Mouse (Mus musculus) layer of hippocampus, adult 2 months (tissue): ENCODE measurements around the gene Josd2. TPM values are rescaled to one million over a fixed set of nuclear protein-coding genes. Genes with fewer than 3 reads are reported as not detected.

Experiments used
- DNase-seq, 2 experiments: peaks; one replicate each; pipeline ENCODE4 v3.0.0; 2022; ENCODE audit warnings: low spot score in 2 of 2
- H3K27ac ChIP-seq: fragments of 200-600 bp; 2 replicates; pipeline ENCODE4 v1.8.1; 2022
- H3K4me3 ChIP-seq: fragments of 200-600 bp; 2 replicates; pipeline ENCODE4 v1.8.1; 2022; ENCODE audit warnings: mild to moderate bottlenecking
- CTCF ChIP-seq: fragments of 200-600 bp; conservative IDR thresholded peaks from 2 replicates; pipeline ENCODE4 v1.8.1; 2022; ENCODE audit warnings: antibody characterized with exemption, mild to moderate bottlenecking, moderate library complexity
- microRNA-seq, 2 experiments: library from miRNA; unstranded; fragments of <30 nt; microRNA quantifications; one replicate each; pipeline ENCODE4 v1.2.0; 2021
- total RNA-seq, 2 experiments: library from RNA; stranded (reverse); gene quantifications; 2 replicates each; pipeline ENCODE4 v1.2.3; 2021

Josd2 gene
- total RNA-seq, 2 experiments from 2014 or later: 91.3 to 92.0 TPM

GRCm38 (mm10) chr7:44500046-44500445 lies 32.3 kb downstream of the Josd2 start:
- no peak for TF ChIP-seq CTCF
- Histone ChIP-seq H3K4me3 (no peak overlapping the region), H3K27ac (no peak overlapping the region)
- no peak for DNase-seq

GRCm38 (mm10) chr7:44501563-44502115 lies 33.9 kb downstream of the Josd2 start:
- Histone ChIP-seq H3K27ac (no peak overlapping the region), H3K4me3 (no peak overlapping the region)
- peak; percentile 76 for TF ChIP-seq CTCF
- DNase-seq: peak; percentile 67 to 85

GRCm38 (mm10) chr7:44507491-44507890 lies 39.7 kb downstream of the Josd2 start:
- DNase-seq: no peak
- no peak overlapping the region for H3K27ac ChIP-seq

GRCm38 (mm10) chr7:44519240-44519913 lies 51.6 kb downstream of the Josd2 start:
- DNase-seq: no peak
- H3K27ac ChIP-seq: no peak overlapping the region
- peak; percentile 57 for TF ChIP-seq CTCF

More at GRCm38 (mm10) chr7:44507491-44507890, 39.7 kb downstream of the Josd2 start:
- no peak for TF ChIP-seq CTCF
- H3K4me3 ChIP-seq: no peak overlapping the region

GRCm38 (mm10) chr7:44520990-44521389 lies 53.2 kb downstream of the Josd2 start:
- no peak for DNase-seq
- no peak overlapping the region for H3K4me3 ChIP-seq
- no peak for TF ChIP-seq CTCF
- no peak overlapping the region for H3K27ac ChIP-seq

More at GRCm38 (mm10) chr7:44519240-44519913, 51.6 kb downstream of the Josd2 start:
- H3K4me3 ChIP-seq: no peak overlapping the region

Small RNA genes lying within 50 kb of the gene (microRNA-seq; reads per million reads assigned to microRNA genes)
- 9.6 to 11.6 reads per million in 2 experiments for gene Mir7052

Other genes starting within 250 kb of the Josd2 start
- not detected for gene Klk1, start 242.6 kb upstream of the Josd2 start, total RNA-seq
- not detected for gene Gm36864, start 231.8 kb upstream of the Josd2 start, total RNA-seq
- under 1 TPM; 0.79 to 0.92 TPM for gene 1700028J19Rik, start 221.3 kb upstream of the Josd2 start, total RNA-seq
- 10 to 100 TPM; 87.8 to 90.3 TPM for gene 2410002F23Rik, start 221.3 kb upstream of the Josd2 start, total RNA-seq
- not detected for gene Acp4, start 210.6 kb upstream of the Josd2 start, total RNA-seq
- not detected for gene Gm15517, start 206.5 kb upstream of the Josd2 start, total RNA-seq
- 1 to 10 TPM; 3.0 to 3.5 TPM for gene Clec11a, start 161.1 kb upstream of the Josd2 start, total RNA-seq
- gene Shank1, start 157.7 kb upstream of the Josd2 start, total RNA-seq: 100 to 1,000 TPM; 647 to 698 TPM
- gene Syt3, start 83.9 kb upstream of the Josd2 start, total RNA-seq: 10 to 100 TPM; 89.4 to 95.9 TPM
- gene 1700008O03Rik, start 82.2 kb upstream of the Josd2 start, total RNA-seq: 1 to 10 TPM; 3.0 to 3.3 TPM
- 100 to 1,000 TPM; 318 to 334 TPM for gene Lrrc4b, start 39.0 kb upstream of the Josd2 start, total RNA-seq
- gene Aspdh, start 2.6 kb upstream of the Josd2 start, total RNA-seq: 10 to 100 TPM; 12.2 to 18.1 TPM
- 100 to 1,000 TPM; 210 to 220 TPM for gene Emc10, start 28.5 kb downstream of the Josd2 start, total RNA-seq
- 10 to 100 TPM; 19.3 to 23.4 TPM for gene Fam71e1, start 28.6 kb downstream of the Josd2 start, total RNA-seq
- not detected for gene Mybpc2, start 56.7 kb downstream of the Josd2 start, total RNA-seq
- gene Spib, start 64.1 kb downstream of the Josd2 start, total RNA-seq: under 1 TPM; 0.12 to 0.13 TPM
- 10 to 100 TPM in 1 of 2 experiments, 1 to 10 TPM in 1; 9.0 to 10.5 TPM for gene Pold1, start 80.9 kb downstream of the Josd2 start, total RNA-seq
- gene Nr1h2, start 86.0 kb downstream of the Josd2 start, total RNA-seq: 10 to 100 TPM; 58.2 to 66.7 TPM
- not detected for gene Napsa, start 104.4 kb downstream of the Josd2 start, total RNA-seq
- gene Kcnc3, start 122.7 kb downstream of the Josd2 start, total RNA-seq: 100 to 1,000 TPM; 184 to 186 TPM
- 10 to 100 TPM; 30.4 TPM for gene Myh14, start 202.9 kb downstream of the Josd2 start, total RNA-seq
- gene Izumo2, start 240.8 kb downstream of the Josd2 start, total RNA-seq: not detected